Mouse (Mus musculus): Measurements from ENCODE around the gene Lancl3. TPM values are rescaled to one million over a fixed set of nuclear protein-coding genes. Genes with fewer than 3 reads are reported as not detected.

Gene Lancl3
- polyA plus RNA-seq, 1 experiment from 2014 or later, result 0.12 TPM

DNA sequence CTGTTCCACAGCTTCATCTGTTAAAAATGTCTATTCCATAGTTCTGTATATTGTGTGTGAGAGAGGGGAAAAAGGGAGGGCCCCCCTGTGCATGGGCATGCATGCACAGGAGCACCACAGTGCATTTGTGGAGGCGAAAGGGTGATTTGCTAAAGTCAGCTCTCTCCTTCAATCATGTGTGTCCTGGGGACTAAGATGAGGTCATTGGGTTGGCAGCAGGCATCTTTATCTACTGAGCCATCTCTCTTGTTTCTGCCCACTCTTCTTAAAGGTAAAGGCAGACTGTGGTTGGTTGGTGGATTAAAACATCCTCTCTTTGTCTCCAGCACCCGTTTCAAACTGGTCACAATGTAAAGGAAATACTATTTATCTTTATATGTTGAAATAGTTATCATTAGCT, 27.4 kb downstream of the Lancl3 start:
- DNase-seq (ENCODE audit: extremely low spot score, low spot score), result no peak
- no peaks in the 10 kb centered on the region for H3K36me3 ChIP-seq (replicated peaks)
- WGBS, result 78% methylated on average over 2 of the region's 2 CpGs

DNA sequence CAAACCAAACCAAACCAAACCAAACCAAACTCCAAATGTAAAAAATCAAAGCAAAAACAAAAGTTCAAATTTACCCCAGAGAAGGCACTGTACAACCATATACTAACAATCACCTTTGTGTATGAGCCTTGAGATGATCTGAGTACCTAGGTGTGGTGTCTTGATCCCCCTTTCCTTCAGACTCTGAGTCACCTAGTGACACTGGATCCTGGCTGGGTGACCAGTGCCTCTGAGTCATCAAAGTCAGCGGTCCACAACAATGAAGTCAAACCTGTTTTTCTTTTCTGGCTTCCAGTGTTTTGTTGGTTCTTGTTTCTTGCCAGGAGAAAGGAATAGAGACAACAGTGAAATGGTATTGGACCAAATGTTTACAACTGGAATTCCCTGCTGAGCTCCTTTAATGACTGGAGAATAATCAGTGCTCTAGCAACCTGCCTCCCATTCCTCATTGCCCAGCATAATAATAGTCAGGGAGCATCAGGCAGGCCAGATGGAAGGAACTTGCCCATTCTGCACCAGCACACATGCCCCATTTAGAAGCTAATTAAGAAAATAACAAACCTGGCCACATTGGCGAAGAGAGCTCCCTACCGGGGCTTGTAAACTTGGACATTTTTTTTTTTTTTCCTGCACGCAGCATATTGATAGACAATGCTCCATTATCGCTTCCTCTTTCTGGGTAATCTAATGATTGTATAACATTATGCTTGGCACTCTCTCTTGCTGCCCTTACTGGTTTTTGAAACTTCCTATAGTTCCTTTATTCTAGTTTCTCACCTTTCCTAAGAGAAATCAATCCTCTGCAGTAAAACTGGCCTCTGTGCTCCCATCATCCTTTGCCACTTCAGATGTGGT, 41.3 kb downstream of the Lancl3 start:
- Histone ChIP-seq H3K4me1 (0 out of 2 replicates have a peak, but pooled peaks cover 4% of the 10 kb centered on the region), H3K27me3 (ENCODE audit: poor library complexity, severe bottlenecking) (no peaks in the 10 kb centered on the region), H3K36me3 (replicated peaks) (no peaks in the 10 kb centered on the region), H3K9me3 (no peaks in the 10 kb centered on the region), H3K4me3 (no peak overlapping the region), H3K27ac (no peak overlapping the region)
- no peak for DNase-seq (ENCODE audit: extremely low spot score, low spot score)
- WGBS, result 86% methylated on average over 5 of the region's 5 CpGs

More for the DNA sequence above, 27.4 kb downstream of the Lancl3 start:
- H3K9me3 ChIP-seq, result no peaks in the 10 kb centered on the region
- no peaks in the 10 kb centered on the region for H3K27me3 ChIP-seq (ENCODE audit: poor library complexity, severe bottlenecking)
- H3K4me1 ChIP-seq, result no peaks in the 10 kb centered on the region
- H3K4me3 ChIP-seq, result no peak overlapping the region
- H3K27ac ChIP-seq, result no peak overlapping the region

DNA sequence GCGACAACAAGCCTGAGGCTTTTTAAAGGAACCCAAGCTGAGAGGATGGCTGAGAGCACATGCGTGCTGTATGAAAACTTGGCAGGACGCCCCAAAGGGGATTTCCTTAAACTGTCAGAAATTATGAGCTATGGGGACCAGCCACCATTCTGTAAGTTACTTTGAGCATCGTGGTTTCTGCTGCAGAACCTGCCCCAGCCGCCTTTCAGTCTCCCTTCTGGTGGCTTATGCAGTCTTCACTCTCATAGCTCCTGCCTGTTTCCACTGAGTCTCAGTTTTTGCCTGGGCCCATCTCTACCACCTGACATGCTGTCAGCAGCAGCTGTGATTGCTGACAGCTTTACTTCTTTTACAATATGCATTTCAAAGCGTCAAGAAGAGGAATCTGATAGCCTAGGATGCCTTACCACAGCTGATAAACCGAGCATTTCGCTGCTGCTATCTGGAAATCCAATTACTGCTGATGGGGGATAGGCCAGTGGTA, 43.7 kb downstream of the Lancl3 start:
- no peaks in the 10 kb centered on the region for H3K27me3 ChIP-seq (ENCODE audit: poor library complexity, severe bottlenecking)
- no peak for DNase-seq (ENCODE audit: extremely low spot score, low spot score)
- H3K4me1 ChIP-seq, result peaks cover 6% of the 10 kb centered on the region
- no peak overlapping the region for H3K4me3 ChIP-seq
- no peaks in the 10 kb centered on the region for H3K36me3 ChIP-seq (replicated peaks)
- no peaks in the 10 kb centered on the region for H3K9me3 ChIP-seq
- WGBS, result 80% methylated on average over 8 of the region's 8 CpGs
- no peak overlapping the region for H3K27ac ChIP-seq

DNA sequence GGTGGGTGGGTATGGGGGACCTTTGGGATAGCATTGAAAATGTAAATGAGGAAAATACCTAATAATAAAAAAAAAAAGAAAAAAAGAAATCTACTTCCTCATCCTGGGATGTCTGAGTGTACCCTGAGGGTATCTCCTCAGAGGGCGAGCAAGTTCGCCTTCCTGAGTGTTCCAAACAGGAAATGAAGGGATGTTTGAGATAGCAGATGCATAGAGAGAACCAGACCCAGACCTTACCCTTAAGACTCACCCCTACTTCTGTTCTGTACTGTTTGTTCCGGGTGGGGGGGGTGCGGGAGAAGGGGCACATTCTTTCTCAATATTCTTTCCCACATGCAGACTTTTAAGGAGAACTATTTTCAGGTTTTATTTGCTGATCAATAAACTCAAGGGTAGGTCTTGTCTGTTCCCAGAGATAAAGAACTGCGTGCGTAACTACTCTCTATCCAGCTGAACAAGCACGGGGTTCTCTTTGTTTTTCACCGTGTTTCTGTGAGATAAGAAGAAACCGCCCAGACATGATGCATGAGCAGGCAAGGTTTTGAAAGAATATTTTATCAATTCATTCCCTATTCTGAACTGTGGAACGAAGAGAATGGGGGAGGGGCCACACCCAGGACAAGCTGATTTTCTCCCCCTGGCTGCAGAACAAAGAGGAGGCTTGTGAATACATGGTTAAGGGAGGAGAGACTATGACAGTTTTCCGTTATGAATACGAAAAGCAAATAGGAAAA, 45.1 kb downstream of the Lancl3 start:
- Histone ChIP-seq H3K27me3 (ENCODE audit: poor library complexity, severe bottlenecking) (no peaks in the 10 kb centered on the region), H3K9me3 (no peaks in the 10 kb centered on the region), H3K27ac (no peak overlapping the region), H3K4me1 (peaks cover 13% of the 10 kb centered on the region), H3K36me3 (replicated peaks) (no peaks in the 10 kb centered on the region), H3K4me3 (no peak overlapping the region)
- no peak for DNase-seq (ENCODE audit: extremely low spot score, low spot score)
- WGBS, result 77% methylated on average over 12 of the region's 12 CpGs

DNA sequence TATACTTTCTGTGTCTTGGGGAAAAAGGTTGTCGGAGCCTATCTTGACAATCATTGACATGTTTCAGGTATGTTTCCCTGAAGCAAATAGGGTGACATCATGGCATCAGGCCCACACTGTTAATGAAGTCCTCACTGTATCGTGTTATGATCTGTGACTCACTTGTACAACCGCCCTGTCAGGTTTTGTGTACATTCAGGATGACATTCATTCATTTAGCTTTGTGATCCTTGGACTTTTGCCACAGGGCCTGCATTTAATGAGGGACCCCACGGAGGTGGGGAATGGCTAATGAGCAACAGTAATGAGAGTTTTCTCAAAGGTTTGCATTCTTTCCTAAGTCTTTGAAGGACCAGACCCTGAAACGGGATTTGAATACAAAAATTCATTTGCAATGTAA, 49.2 kb downstream of the Lancl3 start:
- no peak overlapping the region for H3K27ac ChIP-seq
- no peak overlapping the region for H3K4me3 ChIP-seq
- no peaks in the 10 kb centered on the region for H3K9me3 ChIP-seq
- H3K27me3 ChIP-seq (ENCODE audit: poor library complexity, severe bottlenecking), result no peaks in the 10 kb centered on the region
- DNase-seq (ENCODE audit: extremely low spot score, low spot score), result peak; percentile 15
- no peaks in the 10 kb centered on the region for H3K36me3 ChIP-seq (replicated peaks)
- WGBS, result 60% methylated on average over 5 of the region's 5 CpGs
- H3K4me1 ChIP-seq, result peaks cover 13% of the 10 kb centered on the region

DNA sequence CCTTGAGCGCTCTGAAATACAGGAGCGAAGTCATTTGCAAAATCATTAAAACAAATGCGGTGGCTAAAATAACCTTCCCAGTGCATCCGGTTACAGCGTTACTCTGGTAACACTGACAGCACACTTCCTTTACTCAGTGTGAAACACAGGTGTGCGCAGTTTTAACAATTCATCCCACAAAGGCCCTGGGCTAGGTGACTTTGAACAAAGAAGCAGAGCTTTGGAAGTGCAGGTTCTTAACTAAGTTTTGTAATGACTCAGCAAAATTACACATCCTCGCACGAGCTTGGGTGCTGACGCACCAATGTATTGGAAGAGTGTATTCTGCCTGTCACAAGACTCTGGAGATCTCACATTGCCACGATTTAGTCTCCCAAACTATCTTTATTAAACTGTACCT, 54.3 kb downstream of the Lancl3 start:
- WGBS, result 85% methylated on average over 10 of the region's 10 CpGs
- Histone ChIP-seq H3K36me3 (replicated peaks) (no peaks in the 10 kb centered on the region), H3K4me1 (0 out of 2 replicates have a peak, but pooled peaks cover under 1% of the 10 kb centered on the region), H3K4me3 (no peak overlapping the region), H3K9me3 (no peaks in the 10 kb centered on the region), H3K27me3 (ENCODE audit: poor library complexity, severe bottlenecking) (no peaks in the 10 kb centered on the region), H3K27ac (no peak overlapping the region)
- DNase-seq (ENCODE audit: extremely low spot score, low spot score), result no peak

DNA sequence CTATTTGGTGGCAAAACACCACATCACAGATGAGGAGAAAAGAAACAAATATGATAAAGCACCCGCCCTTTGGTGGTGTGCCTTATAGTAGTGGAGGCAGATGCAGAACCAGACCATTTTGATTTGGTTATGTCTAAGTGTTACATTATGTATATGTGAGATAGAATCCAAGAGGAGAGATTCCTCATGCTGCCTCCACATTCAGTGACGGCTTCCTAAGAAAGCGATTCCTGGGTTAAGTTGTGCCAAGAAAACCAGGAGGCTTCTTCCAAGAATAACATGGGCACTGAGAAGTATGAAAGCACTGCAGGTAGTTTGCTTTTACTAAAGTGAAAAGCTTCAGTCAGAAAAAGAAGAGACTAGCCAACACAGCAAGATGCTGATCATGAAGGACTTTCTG, 55.2 kb downstream of the Lancl3 start:
- no peaks in the 10 kb centered on the region for H3K9me3 ChIP-seq
- DNase-seq (ENCODE audit: extremely low spot score, low spot score), result no peak
- H3K27ac ChIP-seq, result no peak overlapping the region
- no peaks in the 10 kb centered on the region for H3K36me3 ChIP-seq (replicated peaks)
- no peaks in the 10 kb centered on the region for H3K27me3 ChIP-seq (ENCODE audit: poor library complexity, severe bottlenecking)
- H3K4me3 ChIP-seq, result no peak overlapping the region
- WGBS, result 92% methylated on average over 3 of the region's 3 CpGs
- no peaks in the 10 kb centered on the region for H3K4me1 ChIP-seq

DNA sequence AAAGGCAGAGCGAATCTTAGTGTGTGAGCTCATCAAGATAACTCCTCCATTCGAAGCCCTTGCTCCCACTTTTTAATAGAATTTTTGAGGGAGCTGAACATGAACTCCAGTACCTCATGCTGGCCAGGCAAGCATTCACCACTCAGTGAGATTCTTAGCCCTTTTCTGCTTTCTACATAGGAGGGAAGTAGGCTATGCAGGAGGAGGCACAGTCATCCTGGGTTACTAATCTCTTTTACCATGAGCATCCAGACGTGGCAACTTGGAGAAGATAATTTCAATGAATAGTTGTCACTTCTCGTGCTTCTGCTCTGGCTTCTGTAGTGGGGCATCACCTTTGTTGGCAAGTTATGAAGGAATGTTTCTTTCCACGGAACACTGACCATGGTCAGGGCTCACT, 57.1 kb downstream of the Lancl3 start, which contains the start of gene Gm14862:
Gene Gm14862 (minus strand): TSS at position 134 of the 400 bp plus-strand sequence.
- no peak within 1 kb of the TSS for H3K27ac ChIP-seq
- no peak within 1 kb of the TSS for H3K4me3 ChIP-seq
- no peaks in the 10 kb centered on the region for H3K27me3 ChIP-seq (ENCODE audit: poor library complexity, severe bottlenecking)
- 85% methylated on average over 5 of the region's 5 CpGs for WGBS
- DNase-seq (ENCODE audit: extremely low spot score, low spot score), result no peak
- H3K9me3 ChIP-seq, result no peaks in the 10 kb centered on the region
- H3K4me1 ChIP-seq, result no peaks in the 10 kb centered on the region
- H3K36me3 ChIP-seq (replicated peaks), result no peaks in the 10 kb centered on the region

DNA sequence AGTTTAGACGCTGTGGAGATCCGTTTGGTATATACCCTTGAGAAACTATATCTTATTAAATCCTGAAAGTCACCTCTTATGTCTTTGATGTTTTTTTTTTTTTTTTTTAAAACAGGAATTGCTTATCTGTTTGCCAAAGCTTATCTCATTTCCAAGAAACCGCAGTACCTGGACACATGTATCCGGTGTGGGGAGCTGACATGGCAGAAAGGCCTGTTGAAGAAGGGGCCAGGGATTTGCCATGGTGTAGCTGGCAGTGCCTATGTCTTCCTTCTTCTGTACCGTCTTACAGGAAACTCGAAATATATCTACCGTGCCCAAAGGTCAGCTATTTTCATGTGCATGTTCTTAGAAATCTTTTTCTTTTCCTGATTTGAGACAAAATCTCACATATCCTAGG, 58.1 kb downstream of the Lancl3 start:
- WGBS, result 95% methylated on average over 7 of the region's 7 CpGs

DNA sequence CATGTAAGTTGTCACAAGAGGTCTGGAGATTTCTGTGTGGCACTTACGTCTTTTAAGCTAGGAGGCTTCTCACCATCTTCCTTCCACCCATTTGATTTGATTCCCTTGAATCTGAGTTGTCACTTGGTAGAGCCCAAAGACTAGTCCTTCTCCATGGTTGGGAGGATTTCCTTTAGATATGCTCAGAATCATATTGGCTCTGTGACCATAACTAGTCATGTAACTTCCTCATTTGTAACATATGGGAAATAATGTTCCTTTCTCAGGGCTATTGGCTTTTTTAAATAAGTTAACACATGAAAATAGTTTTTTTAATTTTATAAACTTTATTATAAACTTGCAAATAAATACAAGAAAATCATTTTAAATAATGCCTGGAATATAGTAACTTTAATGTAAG, 59.6 kb downstream of the Lancl3 start:
- no peak for DNase-seq (ENCODE audit: extremely low spot score, low spot score)
- no peaks in the 10 kb centered on the region for H3K4me1 ChIP-seq
- no peak overlapping the region for H3K4me3 ChIP-seq
- H3K36me3 ChIP-seq (replicated peaks), result no peaks in the 10 kb centered on the region
- 92% methylated on average over 1 of the region's 1 CpGs for whole genome bisulfite sequencing
- no peaks in the 10 kb centered on the region for H3K9me3 ChIP-seq
- no peak overlapping the region for H3K27ac ChIP-seq
- H3K27me3 ChIP-seq (ENCODE audit: poor library complexity, severe bottlenecking), result no peaks in the 10 kb centered on the region

More for the DNA sequence above, 58.1 kb downstream of the Lancl3 start:
- H3K4me3 ChIP-seq, result no peak overlapping the region
- no peaks in the 10 kb centered on the region for H3K9me3 ChIP-seq
- no peak overlapping the region for H3K27ac ChIP-seq
- H3K27me3 ChIP-seq (ENCODE audit: poor library complexity, severe bottlenecking), result no peaks in the 10 kb centered on the region
- no peaks in the 10 kb centered on the region for H3K36me3 ChIP-seq (replicated peaks)
- H3K4me1 ChIP-seq, result no peaks in the 10 kb centered on the region
- DNase-seq (ENCODE audit: extremely low spot score, low spot score), result no peak

DNA sequence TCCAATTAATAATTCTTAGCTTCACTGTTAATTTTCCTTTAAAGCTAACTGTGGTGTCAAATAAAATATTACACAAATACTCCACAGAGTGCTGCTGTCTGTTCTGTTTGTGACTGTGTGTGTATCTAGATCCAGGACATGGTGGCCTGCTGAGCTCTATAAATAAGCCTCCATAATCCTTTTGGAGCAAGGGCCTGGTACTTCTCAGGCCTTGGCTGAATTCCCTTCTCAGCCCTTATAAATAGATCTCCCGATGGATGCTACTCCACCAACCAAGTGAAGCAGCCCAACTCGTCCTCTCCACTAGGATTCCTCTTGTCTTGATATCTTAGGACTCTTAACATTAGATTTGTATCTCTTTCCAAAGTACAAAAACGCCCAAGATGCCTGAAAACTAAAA, 71.4 kb downstream of the Lancl3 start:
- Histone ChIP-seq H3K9me3 (no peaks in the 10 kb centered on the region), H3K36me3 (replicated peaks) (no peaks in the 10 kb centered on the region), H3K27ac (no peak overlapping the region), H3K27me3 (ENCODE audit: poor library complexity, severe bottlenecking) (peaks cover 5% of the 10 kb centered on the region; the same call in 1 of the 2 replicates), H3K4me1 (no peaks in the 10 kb centered on the region), H3K4me3 (no peak overlapping the region)
- WGBS, result 58% methylated on average over 3 of the region's 3 CpGs
- no peak for DNase-seq (ENCODE audit: extremely low spot score, low spot score)

DNA sequence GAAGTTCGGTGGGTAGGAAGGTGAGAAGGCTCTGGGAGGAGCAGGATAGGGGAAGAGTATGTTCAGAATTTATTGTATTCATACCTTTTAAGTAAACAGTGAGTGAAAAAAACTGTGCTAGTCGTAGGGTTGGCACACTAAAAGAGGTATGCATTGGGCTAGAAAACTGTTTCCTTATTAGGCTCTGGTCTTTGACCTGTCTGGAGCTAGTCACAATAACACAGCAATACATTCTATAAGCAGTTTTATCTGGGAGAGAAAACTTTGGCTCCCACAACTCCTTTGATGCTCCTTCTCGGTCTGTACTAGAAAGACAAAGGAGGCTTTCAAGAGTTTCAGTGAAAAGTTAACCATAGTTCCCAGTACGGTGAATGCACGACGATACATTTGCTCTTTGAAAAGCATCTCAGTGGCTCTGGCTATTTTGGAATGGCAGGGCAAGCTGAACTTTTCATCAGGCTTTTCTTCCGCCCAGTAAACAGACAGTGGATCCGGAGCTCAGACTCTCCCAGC, 72.3 kb downstream of the Lancl3 start:
- Histone ChIP-seq H3K36me3 (replicated peaks) (no peaks in the 10 kb centered on the region), H3K4me1 (no peaks in the 10 kb centered on the region), H3K4me3 (peak overlapping the region; percentile 63), H3K9me3 (no peaks in the 10 kb centered on the region), H3K27me3 (ENCODE audit: poor library complexity, severe bottlenecking) (peaks cover 5% of the 10 kb centered on the region; the same call in 1 of the 2 replicates), H3K27ac (peak overlapping the region; percentile 83)
- WGBS, result 26% methylated on average over 8 of the region's 8 CpGs
- no peak for DNase-seq (ENCODE audit: extremely low spot score, low spot score)

Data from forebrain, embryonic 10.5 days (tissue).